Mouse (Mus musculus) induced T-regulatory cell, adult 2 months (primary cell): ENCODE measurements around the gene Cd83.

Experiments
- DNase-seq: peaks from one replicate; pipeline ENCODE4 v3.0.0-alpha.2; 2012; ENCODE audit warnings: low read depth

Gene Cd83

GRCm38 (mm10) chr13:43784725-43785711 lies at the start of gene Cd83:
TSS of gene Cd83 (plus strand) at chr13:43784775.
- peak; percentile 89 for DNase-seq

- DNase-seq, result peak; percentile 84
Observed at GRCm38 (mm10) chr13:43739598-43740275, 44.8 kb upstream of the Cd83 start.

GRCm38 (mm10) chr13:43740276-43740608 lies 44.3 kb upstream of the Cd83 start:
- no peak for DNase-seq

GRCm38 (mm10) chr13:43742677-43743076 lies 41.9 kb upstream of the Cd83 start:
- no peak for DNase-seq

DNA sequence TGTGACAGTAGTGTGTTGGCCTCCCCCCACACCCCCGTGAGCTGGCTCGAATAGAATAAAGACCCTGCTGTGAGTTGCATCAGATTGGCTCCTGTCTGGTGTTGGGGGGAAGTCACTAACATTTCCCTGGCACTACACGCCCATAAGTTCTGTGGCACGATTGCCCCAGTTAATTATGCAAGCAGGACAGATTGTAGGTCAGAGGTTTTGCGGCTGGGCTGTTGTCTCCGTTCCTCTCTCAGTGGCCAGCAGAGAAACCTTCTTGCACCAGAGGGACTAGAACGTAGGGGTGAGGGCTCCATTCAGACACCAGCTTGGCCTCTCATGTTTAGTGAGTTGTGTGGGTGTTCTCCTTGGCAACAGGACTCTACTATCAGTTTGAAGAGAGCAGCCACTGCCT lies 40.3 kb upstream of the Cd83 start:
- DNase-seq, result no peak

DNA sequence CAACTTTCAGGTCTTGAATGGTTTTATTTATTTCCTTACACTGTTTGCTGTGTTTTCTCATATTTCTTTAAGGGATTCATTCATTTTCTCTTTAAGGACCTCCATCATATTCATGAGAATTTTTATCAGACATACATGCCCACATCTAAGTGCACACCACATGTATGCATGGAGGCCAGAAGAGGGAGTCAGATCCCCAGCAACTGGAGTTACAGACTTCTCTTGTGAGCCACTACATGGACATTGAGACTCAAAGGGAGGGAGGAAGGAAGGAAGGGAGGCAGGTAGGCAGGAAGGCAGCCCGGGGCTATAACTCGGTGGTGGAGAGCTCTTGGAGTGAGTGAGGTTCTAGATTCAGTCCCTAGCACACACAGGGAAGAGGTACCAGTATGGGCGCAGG lies 34.3 kb upstream of the Cd83 start:
- peak; percentile 68 for DNase-seq

DNA sequence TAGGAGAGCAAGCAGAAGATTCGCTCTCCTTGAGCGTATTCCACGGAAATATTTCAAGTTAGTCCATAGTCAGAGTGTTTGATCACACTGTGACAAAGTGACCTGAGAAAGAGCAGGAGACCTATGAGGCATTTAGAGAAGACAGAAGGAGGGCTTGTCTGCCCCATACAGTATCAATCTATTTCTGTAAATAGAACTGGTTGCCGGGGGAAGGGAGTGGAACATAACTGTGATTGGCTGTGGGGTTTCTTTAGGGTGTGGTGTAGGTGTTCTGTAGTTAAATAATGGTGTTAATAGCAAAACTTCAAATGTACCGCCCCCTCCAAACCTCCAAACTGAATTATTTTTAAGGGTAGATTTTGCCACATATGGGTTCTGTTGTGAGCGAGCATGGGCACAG lies 33.6 kb upstream of the Cd83 start:
- DNase-seq, result no peak

DNA sequence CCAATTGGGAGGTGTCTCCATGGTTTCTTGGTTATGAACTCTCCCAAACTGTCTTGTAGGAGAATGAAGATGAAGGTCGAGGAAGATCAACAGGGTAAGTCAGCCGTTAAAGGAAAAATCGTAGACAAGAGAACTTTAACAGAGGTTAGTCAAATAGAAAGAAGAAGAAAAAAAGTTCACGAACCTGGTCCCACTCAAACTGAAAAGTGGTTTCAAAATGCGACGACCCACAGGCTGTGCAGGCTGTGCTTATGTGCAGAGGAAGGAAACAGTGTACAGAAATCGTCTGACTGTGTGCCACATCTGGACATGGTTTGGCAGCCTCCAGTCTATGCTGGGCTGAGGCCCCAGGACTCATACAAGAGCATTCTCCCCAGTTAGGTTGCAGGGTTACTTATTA lies 32.2 kb upstream of the Cd83 start:
- DNase-seq, result peak; percentile 67

DNA sequence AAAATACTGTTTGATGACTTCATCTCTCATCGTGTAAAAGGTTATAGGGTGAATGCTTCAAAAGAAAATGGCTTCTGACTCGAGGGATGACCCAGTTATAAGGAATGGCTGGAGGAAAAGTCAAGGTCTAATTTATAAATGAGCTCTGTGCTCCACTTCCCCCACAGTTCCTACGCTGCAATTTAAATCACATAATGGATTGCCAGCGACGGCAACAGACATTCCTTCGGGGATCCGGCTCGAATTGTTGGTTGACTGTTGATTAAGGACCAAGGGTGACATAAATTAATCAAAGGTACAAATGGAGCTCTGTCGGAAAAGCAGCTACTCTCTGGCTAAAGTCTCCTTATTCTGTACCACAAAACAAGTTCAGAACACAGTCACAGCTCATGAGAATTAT lies 30.9 kb upstream of the Cd83 start:
- no peak for DNase-seq

GRCm38 (mm10) chr13:43754455-43755128 lies 30.0 kb upstream of the Cd83 start:
- DNase-seq, result no peak

DNA sequence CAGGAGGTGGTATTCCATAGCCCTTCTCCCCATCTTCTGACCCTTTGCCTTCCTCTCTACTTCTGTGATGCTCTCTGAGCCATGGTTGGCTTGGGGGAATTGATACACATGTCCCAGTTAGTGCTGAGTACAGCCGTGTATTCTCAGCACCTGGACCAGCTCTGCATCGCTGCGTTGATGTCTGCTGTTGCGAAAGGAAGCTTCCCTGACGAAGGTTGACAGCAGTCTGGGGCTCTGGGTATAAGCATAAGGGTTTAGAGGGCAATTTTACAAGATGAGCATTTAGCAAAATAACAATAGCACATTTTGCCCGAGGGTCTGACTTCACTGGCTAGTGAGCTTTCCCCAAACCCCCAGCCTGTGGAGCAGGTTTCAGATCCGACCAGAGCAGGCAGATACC lies 29.0 kb upstream of the Cd83 start:
- no peak for DNase-seq

- DNase-seq, result peak; percentile 88
Observed at GRCm38 (mm10) chr13:43761156-43761855, 23.3 kb upstream of the Cd83 start.

DNA sequence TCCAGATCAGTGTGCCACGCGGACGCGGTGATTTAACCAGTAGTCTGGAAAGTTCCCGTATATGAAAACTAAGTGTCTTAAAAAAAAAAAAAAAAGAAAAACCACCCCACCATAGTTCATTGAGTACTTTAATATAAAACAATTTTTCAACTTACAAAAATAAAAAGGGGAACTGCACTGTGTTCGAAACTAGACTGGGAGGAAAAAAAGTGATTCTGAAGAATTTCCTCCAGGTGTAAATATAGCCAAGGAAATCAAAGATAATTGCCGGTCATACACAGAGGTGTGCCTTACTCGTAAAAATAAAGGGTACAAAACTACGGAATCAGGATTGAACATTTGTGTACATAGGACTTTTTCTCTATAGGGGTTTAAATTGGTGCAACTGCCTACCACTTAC lies 21.7 kb upstream of the Cd83 start:
- no peak for DNase-seq

DNA sequence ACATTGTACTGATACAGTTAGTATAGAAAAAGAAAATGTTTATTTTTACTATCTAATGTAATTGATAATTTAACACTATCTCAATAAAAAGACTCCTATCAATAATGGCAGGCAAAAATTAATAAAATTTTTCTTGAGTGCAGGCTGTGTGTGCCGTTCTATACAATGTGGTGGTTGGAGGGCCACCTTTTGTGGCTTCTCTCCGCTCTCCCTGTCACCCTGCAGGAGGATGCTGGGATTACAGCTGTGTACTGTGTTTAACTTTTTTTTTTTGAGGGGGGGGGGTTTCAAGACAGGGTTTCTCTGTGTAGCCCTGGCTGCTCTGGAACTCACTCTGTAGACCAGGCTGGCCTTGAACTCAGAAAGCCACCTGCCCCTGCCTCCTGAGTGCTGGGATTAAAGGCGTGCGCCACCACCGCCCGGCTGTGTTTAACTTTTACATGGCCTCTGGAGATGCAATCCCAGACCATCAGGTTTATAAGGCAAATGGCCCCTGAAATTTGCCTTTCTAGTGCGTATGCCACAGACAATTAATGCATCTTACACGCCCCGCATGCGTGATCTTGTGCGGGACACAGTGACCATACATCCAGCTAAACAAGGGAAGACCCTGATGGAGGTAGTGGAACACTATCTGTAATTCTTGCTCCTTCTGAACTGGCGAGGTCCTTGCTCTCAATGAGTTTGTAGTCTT lies 21.1 kb upstream of the Cd83 start:
- DNase-seq, result peak; percentile 42

- peak; percentile 15 for DNase-seq
Observed at GRCm38 (mm10) chr13:43763995-43764579, 20.5 kb upstream of the Cd83 start.

DNA sequence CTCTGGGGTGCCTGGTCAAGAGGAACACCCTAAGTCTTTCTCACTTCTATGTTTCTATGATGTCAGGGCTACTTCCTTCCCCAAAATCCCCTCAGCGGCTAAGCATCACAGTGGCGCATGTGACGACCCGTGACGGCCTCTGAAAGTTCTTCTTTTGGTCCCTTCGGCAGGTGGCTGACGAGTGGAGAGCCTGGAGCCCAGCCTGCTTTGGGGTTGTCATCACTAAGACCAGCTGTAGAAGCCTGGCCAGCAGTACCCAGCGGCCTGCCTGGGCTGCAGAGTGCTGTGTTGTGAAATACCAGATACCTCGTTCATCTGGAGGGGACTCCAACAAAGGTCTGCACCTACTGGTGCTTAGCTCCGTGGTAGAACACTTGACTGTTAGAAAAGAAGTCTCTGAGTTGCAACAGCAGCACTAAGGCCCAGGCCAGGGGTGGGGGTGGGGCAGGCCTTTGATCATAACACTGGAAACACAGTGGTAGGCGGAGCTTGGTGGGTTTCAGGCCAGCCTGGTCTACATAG lies 19.2 kb upstream of the Cd83 start:
- peak; percentile 81 for DNase-seq

DNA sequence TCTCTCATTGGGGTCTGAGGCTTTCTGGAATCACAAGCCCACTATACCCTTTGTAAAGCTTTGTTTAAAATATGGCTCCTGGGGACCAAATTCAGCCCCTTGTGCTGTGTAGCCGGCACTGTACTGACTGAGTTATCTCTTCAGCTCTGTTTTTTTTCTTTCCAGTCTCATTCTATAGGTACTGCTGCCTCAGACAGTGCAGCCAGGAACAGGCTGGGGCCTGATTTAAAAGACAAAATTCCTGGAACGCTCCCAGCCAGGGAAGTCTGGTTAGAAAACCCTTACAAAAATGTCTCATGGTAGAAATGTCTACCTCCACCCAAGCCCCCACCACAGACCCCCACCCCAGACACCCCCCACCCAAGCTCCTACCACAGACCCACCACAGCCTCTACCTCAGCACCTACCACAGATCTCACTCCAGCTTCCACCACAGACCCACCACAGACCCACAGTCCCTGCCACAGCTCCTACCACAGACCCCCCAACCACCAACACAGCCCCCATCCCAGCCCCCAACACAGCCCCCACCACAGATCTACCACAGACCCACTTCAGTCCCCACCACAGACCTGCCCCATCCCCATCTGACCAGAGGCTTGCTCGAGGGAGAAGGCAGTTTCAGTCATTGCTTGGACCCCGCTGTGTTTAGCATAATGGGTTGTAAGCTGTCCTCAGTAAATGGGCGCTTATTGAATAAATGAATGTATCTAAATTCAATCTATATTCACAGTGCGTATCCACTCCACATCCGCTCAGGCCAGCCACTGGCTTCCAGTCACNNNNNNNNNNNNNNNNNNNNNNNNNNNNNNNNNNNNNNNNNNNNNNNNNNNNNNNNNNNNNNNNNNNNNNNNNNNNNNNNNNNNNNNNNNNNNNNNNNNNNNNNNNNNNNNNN lies 17.5 kb upstream of the Cd83 start:
- peak; percentile 75 for DNase-seq

GRCm38 (mm10) chr13:43773020-43773419 lies 11.6 kb upstream of the Cd83 start:
- no peak for DNase-seq

- peak; percentile 81 for DNase-seq
Observed at GRCm38 (mm10) chr13:43773965-43774566, 10.5 kb upstream of the Cd83 start.
